Mouse (Mus musculus): ENCODE data around the gene Zbtb41. TPM values are rescaled to one million over a fixed set of nuclear protein-coding genes. Genes with fewer than 3 reads are reported as not detected.
"Not testable (repeated sequence)": the region's sequence is repeated elsewhere in the genome, so short reads cannot be mapped to it uniquely, and the experiment has no call there.

Gene Zbtb41
- polyA plus RNA-seq, 1 experiment from 2014 or later = 17.3 TPM

DNA sequence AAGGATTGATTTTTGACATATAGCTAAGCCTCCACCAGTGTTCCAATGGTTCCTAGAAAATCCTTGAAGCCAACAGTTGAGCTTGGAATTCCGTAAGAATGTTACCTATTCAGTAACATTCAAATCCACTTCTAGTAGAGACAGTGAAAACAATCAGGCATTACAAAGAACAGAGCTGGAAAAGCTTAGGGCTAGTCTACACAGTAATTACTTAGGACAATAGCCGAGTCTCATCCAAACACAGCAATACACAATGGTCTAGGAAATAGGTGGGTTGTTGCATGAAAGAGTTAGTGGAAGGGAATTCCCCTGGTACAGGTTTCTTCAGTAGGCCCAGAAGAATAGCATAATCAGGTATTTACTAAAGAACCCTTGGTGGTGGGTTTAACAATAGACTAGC is 9.7 kb upstream of the Zbtb41 start:
- not testable (repeated sequence) for ATAC-seq; H3K4me1 ChIP-seq (replicated peaks; ENCODE audit: control insufficient read depth, insufficient read depth, low read length); H3K9me3 ChIP-seq (ENCODE audit: control insufficient read depth, low read length); H3K9ac ChIP-seq (replicated peaks; ENCODE audit: low read depth, low read length); H3K27me3 ChIP-seq (replicated peaks; ENCODE audit: control insufficient read depth, insufficient read depth, low read length); H3K4me2 ChIP-seq (ENCODE audit: low read length); H3K4me3 ChIP-seq (replicated peaks; ENCODE audit: low read length); H3K27ac ChIP-seq (ENCODE audit: low read length); H3K36me3 ChIP-seq (ENCODE audit: control insufficient read depth, insufficient read depth)
- 83% methylated on average over 2 of the region's 2 CpGs for WGBS

DNA sequence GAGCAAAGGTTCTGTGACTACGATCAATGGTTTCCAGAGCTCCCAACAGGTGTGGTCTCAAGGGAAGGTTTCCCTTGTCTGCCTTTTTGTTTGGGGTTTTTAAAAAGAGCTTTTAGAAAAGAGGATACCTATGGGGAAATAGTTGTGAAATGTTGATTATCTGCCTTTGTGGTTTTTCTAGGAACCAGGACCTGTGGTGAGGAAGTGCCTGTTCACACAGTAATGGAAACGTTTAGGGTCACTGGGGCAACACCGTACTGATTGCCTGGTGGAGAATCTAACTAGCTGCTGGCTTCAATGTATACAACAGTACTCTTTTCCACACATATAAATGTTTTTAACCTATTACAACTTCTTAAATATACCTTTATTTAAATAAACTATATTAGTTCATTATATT is 8.6 kb upstream of the Zbtb41 start:
- ATAC-seq = no peak
- WGBS = 91% methylated on average over 3 of the region's 3 CpGs
- no peaks in the 10 kb centered on the region for H3K4me1 ChIP-seq (replicated peaks; ENCODE audit: control insufficient read depth, insufficient read depth, low read length)

DNA sequence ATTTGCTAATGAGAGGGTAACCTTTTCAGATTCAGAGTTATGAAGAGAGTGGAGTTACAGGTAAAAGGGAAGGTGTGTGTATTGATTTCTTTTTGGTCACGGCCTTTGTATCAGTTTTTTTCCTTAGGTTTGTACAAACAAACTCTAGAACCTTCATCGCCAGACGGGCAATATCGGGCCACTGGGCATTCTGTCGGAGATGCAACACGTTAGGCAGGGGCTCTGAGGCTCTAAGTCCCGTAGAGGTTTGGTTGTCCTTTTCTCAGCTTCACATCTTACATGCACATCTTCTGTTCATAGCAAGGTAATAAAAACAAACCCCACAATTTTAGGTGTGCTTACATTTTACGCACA is 590 bp upstream of the Zbtb41 start:
- H3K9ac ChIP-seq (replicated peaks; ENCODE audit: low read depth, low read length) = peak overlapping the region; percentile 94
- peak overlapping the region; percentile 93 for H3K4me3 ChIP-seq (replicated peaks; ENCODE audit: low read length)
- H3K27ac ChIP-seq (ENCODE audit: low read length) = peak overlapping the region; percentile 91
- no peaks in the 10 kb centered on the region for H3K27me3 ChIP-seq (replicated peaks; ENCODE audit: control insufficient read depth, insufficient read depth, low read length)
- H3K9me3 ChIP-seq (ENCODE audit: control insufficient read depth, low read length) = no peaks in the 10 kb centered on the region
- WGBS = 2% methylated on average over 8 of the region's 8 CpGs
- peak overlapping the region; percentile 75 for H3K4me2 ChIP-seq (ENCODE audit: low read length)
- H3K36me3 ChIP-seq (ENCODE audit: control insufficient read depth, insufficient read depth) = no peaks in the 10 kb centered on the region
- peaks cover 28% of the 10 kb centered on the region for H3K4me1 ChIP-seq (replicated peaks; ENCODE audit: control insufficient read depth, insufficient read depth, low read length)
- peak; percentile 7; the same call in 1 of the 2 replicates for ATAC-seq

More for the DNA sequence above, 8.6 kb upstream of the Zbtb41 start:
- Histone ChIP-seq H3K36me3 (ENCODE audit: control insufficient read depth, insufficient read depth) (no peaks in the 10 kb centered on the region), H3K9me3 (ENCODE audit: control insufficient read depth, low read length) (no peaks in the 10 kb centered on the region), H3K9ac (replicated peaks; ENCODE audit: low read depth, low read length) (no peak overlapping the region), H3K27ac (ENCODE audit: low read length) (no peak overlapping the region), H3K4me2 (ENCODE audit: low read length) (no peak overlapping the region), H3K27me3 (replicated peaks; ENCODE audit: control insufficient read depth, insufficient read depth, low read length) (no peaks in the 10 kb centered on the region), H3K4me3 (replicated peaks; ENCODE audit: low read length) (no peak overlapping the region)

DNA sequence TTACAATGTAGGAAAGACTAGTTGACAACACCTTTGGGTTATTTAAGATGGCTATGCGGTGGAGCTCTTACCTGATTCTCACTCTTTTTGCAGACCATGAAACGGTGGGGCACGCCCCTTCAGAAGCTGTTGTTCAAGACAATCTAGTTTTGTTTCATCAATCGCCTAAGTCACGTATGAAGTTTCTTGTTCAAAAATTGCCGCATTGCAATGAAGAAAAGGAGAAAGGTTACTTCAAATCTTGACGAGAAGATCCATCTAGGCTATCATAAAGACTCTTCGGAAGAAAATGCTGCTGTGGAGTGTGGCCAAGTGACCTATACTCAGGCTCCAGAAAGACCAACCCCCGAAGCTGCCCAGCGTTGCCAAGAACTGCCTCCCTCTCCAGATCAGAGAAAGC is 853 bp downstream of the Zbtb41 start:
- no peak for ATAC-seq
- peak overlapping the region; percentile 94 for H3K9ac ChIP-seq (replicated peaks; ENCODE audit: low read depth, low read length)
- H3K27me3 ChIP-seq (replicated peaks; ENCODE audit: control insufficient read depth, insufficient read depth, low read length) = no peaks in the 10 kb centered on the region
- H3K4me1 ChIP-seq (replicated peaks; ENCODE audit: control insufficient read depth, insufficient read depth, low read length) = peaks cover 35% of the 10 kb centered on the region
- peak overlapping the region; percentile 61 for H3K4me2 ChIP-seq (ENCODE audit: low read length)
- H3K4me3 ChIP-seq (replicated peaks; ENCODE audit: low read length) = peak overlapping the region; percentile 93
- WGBS = 14% methylated on average over 10 of the region's 10 CpGs
- no peaks in the 10 kb centered on the region for H3K9me3 ChIP-seq (ENCODE audit: control insufficient read depth, low read length)
- H3K36me3 ChIP-seq (ENCODE audit: control insufficient read depth, insufficient read depth) = no peaks in the 10 kb centered on the region
- peak overlapping the region; percentile 91 for H3K27ac ChIP-seq (ENCODE audit: low read length)

DNA sequence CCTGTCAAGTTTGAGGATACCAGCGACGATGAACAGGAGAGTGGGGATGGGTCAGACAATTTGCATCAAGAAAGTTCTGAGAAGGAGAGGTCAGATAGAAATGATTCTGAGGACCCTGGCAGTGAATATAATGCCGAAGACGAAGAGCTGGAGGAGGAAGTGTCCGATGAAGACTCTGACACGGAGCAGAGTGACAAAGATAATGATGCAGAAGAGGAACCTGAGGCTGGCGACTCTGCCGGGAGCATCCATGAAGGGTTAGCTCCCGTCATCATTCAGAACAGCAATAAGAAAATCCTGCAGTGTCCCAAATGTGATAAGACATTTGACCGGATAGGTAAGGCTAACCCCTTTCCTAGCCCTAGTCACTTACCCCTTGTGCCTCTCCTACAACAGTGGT is 1.8 kb downstream of the Zbtb41 start:
- ATAC-seq = no peak
- Histone ChIP-seq H3K27ac (ENCODE audit: low read length) (no peak overlapping the region), H3K9me3 (ENCODE audit: control insufficient read depth, low read length) (no peaks in the 10 kb centered on the region), H3K27me3 (replicated peaks; ENCODE audit: control insufficient read depth, insufficient read depth, low read length) (no peaks in the 10 kb centered on the region), H3K9ac (replicated peaks; ENCODE audit: low read depth, low read length) (0 out of 2 replicates have a peak overlapping the region, but pooled peaks have one; percentile 10), H3K4me3 (replicated peaks; ENCODE audit: low read length) (peak overlapping the region; percentile 93), H3K36me3 (ENCODE audit: control insufficient read depth, insufficient read depth) (no peaks in the 10 kb centered on the region), H3K4me2 (ENCODE audit: low read length) (peak overlapping the region; percentile 61), H3K4me1 (replicated peaks; ENCODE audit: control insufficient read depth, insufficient read depth, low read length) (peaks cover 35% of the 10 kb centered on the region)
- whole genome bisulfite sequencing = 50% methylated on average over 10 of the region's 10 CpGs

DNA sequence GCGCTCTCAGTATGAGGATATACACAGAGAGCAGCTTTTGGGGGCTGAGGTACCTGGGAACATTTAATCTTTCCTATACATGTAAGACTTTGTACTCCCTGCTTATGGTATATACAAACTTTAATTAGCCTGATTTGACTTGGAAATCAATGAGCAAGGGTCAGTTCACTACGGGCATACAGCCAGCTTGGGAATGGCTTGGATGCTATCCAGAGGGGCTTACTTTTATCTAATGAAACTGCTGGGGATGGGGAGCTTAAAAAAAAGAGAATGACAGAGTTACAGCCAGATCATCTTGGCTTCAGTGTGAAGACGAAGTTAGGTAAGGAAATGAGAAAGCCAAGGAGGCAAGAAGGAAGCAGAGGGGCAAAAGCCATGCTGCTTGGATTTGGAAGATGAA is 2.9 kb downstream of the Zbtb41 start:
- 20% methylated on average over 3 of the region's 3 CpGs for WGBS
- Histone ChIP-seq H3K36me3 (ENCODE audit: control insufficient read depth, insufficient read depth) (no peaks in the 10 kb centered on the region), H3K27me3 (replicated peaks; ENCODE audit: control insufficient read depth, insufficient read depth, low read length) (no peaks in the 10 kb centered on the region), H3K4me2 (ENCODE audit: low read length) (peak overlapping the region; percentile 55), H3K9ac (replicated peaks; ENCODE audit: low read depth, low read length) (peak overlapping the region; percentile 18), H3K27ac (ENCODE audit: low read length) (no peak overlapping the region), H3K9me3 (ENCODE audit: control insufficient read depth, low read length) (no peaks in the 10 kb centered on the region), H3K4me3 (replicated peaks; ENCODE audit: low read length) (peak overlapping the region; percentile 33), H3K4me1 (replicated peaks; ENCODE audit: control insufficient read depth, insufficient read depth, low read length) (peaks cover 35% of the 10 kb centered on the region)
- ATAC-seq = no peak

DNA sequence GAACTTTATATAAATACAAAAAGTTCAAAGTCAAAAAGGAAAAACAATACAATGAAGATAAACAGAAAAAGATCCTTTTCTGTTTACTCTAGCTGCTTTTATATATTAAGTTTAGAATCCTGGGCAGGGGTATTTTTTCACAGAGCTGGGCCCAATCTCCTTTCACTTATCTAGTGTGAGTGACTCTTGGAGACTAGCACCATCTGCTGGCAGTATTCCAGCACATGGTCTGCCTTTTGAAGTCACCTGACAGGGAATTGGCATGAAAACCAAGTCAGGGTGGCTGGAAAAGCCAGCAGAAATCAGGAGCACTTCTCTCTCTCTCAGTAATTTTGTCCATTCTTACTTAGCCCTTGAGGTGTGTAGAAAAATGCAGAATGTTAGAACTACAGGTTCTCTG is 16.3 kb downstream of the Zbtb41 start:
- Histone ChIP-seq H3K4me2 (ENCODE audit: low read length) (no peak overlapping the region), H3K9me3 (ENCODE audit: control insufficient read depth, low read length) (no peaks in the 10 kb centered on the region)

DNA sequence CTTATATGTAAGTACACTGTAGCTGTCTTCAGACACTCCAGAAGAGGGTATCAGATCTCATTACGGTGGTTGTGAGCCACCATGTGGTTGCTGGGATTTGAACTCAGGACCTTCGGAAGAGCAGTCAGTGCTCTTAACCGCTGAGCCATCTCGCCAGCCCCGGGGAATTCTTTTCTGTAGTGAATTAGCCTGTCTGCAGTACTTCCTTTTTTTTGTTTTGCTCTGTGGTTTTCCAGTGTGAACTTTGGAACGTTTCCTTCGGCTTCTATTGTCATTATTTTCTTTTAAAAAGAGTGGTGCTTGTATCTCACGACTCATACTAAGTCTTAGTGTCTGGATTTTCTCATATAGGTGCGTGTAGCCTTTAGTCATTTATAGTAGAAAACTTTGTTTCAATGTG is 21.0 kb downstream of the Zbtb41 start:
- not testable (repeated sequence) for H3K9ac ChIP-seq (replicated peaks; ENCODE audit: low read depth, low read length); H3K4me3 ChIP-seq (replicated peaks; ENCODE audit: low read length); H3K4me2 ChIP-seq (ENCODE audit: low read length); H3K4me1 ChIP-seq (replicated peaks; ENCODE audit: control insufficient read depth, insufficient read depth, low read length); ATAC-seq; H3K27me3 ChIP-seq (replicated peaks; ENCODE audit: control insufficient read depth, insufficient read depth, low read length); H3K27ac ChIP-seq (ENCODE audit: low read length); H3K9me3 ChIP-seq (ENCODE audit: control insufficient read depth, low read length)
- H3K36me3 ChIP-seq (ENCODE audit: control insufficient read depth, insufficient read depth) = peaks cover 19% of the 10 kb centered on the region
- WGBS = 86% methylated on average over 9 of the region's 9 CpGs

More for the DNA sequence above, 16.3 kb downstream of the Zbtb41 start:
- H3K4me3 ChIP-seq (replicated peaks; ENCODE audit: low read length) = no peak overlapping the region
- H3K4me1 ChIP-seq (replicated peaks; ENCODE audit: control insufficient read depth, insufficient read depth, low read length) = no peaks in the 10 kb centered on the region
- peaks cover 22% of the 10 kb centered on the region for H3K36me3 ChIP-seq (ENCODE audit: control insufficient read depth, insufficient read depth)
- no peaks in the 10 kb centered on the region for H3K27me3 ChIP-seq (replicated peaks; ENCODE audit: control insufficient read depth, insufficient read depth, low read length)
- no peak for ATAC-seq
- H3K9ac ChIP-seq (replicated peaks; ENCODE audit: low read depth, low read length) = no peak overlapping the region
- H3K27ac ChIP-seq (ENCODE audit: low read length) = no peak overlapping the region

DNA sequence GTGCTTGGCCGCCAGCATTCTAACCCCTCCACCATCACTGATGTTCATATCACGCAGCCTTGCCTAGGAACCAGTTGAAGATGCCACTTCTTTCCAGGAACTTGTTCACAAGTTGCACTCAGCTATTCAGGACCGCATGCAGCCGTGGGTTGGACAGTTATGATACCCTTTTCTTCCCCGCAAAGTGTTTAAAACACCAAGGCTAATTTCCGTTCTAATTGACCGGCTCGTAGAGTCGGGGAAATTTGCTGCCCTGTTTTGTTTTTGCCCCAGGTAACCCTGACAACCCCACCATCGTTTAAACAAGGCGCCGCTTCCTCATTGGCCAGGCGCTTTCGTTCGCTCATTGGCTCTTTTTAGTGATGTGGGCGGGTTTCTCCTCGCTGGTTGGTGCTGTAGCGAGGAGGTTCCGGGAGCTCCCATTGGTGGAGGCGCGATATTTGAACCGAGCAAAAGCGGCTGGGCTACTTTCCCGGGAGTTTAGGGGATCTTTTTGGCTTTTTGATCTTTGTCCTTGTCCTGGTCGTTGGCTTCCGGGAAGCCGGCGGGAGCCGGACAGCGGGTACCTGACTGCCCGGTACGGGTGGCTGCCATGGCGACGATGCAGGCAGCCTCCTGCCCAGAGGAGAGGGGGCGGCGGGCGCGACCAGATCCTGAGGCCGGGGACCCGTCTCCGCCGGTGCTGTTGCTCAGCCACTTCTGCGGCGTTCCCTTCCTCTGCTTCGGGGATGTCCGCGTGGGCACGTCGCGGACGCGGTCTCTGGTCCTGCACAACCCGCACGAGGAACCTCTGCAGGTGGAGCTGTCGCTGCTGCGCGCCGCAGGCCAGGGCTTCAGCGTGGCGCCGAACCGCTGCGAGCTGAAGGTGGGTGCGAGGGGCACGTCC is 32.5 kb downstream of the Zbtb41 start, which contains the start of gene Aspm:
Gene Aspm (plus strand): TSS at position 433 of the 886 bp plus-strand sequence.
- Histone ChIP-seq H3K4me1 (replicated peaks; ENCODE audit: control insufficient read depth, insufficient read depth, low read length) (peaks cover 13% of the 10 kb centered on the region), H3K4me2 (ENCODE audit: low read length) (peak within 1 kb of the TSS; percentile 93), H3K27ac (ENCODE audit: low read length) (no peak within 1 kb of the TSS), H3K27me3 (replicated peaks; ENCODE audit: control insufficient read depth, insufficient read depth, low read length) (no peaks in the 10 kb centered on the region), H3K36me3 (ENCODE audit: control insufficient read depth, insufficient read depth) (no peaks in the 10 kb centered on the region), H3K4me3 (replicated peaks; ENCODE audit: low read length) (peak within 1 kb of the TSS; percentile 72), H3K9ac (replicated peaks; ENCODE audit: low read depth, low read length) (peak within 1 kb of the TSS; percentile 49), H3K9me3 (ENCODE audit: control insufficient read depth, low read length) (no peaks in the 10 kb centered on the region)
- under 1% methylated on average over 65 of the region's 65 CpGs for WGBS
- peak; percentile 100 for ATAC-seq

All from forebrain, embryonic 16.5 days (tissue).